Mouse (Mus musculus): ENCODE measurements around the gene Trex1.

Gene Trex1

DNA sequence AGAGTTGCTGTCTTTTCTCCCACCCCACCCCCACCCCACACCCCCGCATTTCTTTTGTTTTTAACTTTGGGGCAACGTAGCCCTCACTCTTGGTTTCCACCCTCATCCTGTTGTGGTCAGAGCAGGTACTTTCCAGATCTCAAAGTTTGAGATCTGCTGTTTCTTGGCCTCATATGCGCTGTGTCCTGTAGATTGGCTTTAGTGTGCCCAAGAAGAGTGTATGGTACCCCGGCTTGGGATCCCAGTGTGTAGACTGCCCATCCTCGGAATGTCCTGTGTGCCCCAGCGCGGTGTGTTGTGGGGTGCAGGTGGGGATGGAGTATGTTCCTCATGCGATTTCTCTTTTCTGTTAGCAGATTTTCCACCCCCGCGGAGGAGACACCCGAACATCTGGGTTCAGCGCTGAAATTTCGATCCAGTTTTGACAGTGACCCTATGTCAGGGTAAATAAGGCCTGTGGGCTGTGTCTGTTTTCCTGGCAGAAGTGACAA, 8.5 kb downstream of the Trex1 start:
- no peak for DNase-seq (ENCODE audit: low spot score)

DNA sequence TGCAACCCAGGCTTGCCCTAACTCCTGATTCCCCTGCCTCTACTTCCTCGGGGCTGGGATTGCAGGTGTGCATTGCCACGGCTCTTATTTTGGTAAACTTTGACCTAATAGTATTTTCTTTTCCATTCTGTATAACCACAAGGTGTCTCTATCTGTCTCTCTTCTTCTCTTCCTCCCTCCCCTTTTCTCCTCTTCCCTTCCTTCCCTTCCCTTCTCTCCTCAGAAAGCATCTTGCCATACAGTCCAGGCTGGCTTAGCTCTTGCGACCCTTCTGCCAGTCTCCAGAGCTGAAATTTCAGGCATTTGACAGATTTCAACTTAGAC, 8.9 kb downstream of the Trex1 start:
- DNase-seq (ENCODE audit: low spot score) = no peak

GRCm38 (mm10) chr9:109049996-109050673, 9.4 kb downstream of the Trex1 start:
- no peak for DNase-seq (ENCODE audit: low spot score)

DNA sequence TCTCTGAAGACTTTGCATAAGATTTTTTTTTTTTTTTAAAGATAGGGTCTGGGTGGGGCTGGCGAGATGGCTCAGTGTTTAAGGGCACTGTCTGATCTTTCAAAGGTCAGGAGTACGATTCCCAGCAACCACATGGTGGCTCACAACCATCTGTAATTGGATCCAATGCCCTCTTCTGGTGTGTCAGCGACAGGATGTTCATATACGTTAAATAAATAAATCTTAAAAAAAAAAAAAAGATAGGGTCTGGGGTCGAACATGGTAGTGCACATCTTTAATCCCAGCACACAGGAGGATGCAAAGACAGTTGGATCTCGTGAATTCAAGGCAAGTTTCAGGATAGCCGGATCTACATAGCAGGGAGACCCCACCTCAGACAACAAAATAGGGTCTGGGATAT, 10.2 kb downstream of the Trex1 start:
- no peak for DNase-seq (ENCODE audit: low spot score)

GRCm38 (mm10) chr9:109046306-109046705, 13.2 kb downstream of the Trex1 start:
- DNase-seq (ENCODE audit: low spot score) = peak; percentile 65

GRCm38 (mm10) chr9:109041351-109041750, 18.2 kb downstream of the Trex1 start:
- DNase-seq (ENCODE audit: low spot score) = no peak

- DNase-seq (ENCODE audit: low spot score) = no peak
These were observed 18.6 kb downstream of the Trex1 start for GRCm38 (mm10) chr9:109040906-109041305.

DNA sequence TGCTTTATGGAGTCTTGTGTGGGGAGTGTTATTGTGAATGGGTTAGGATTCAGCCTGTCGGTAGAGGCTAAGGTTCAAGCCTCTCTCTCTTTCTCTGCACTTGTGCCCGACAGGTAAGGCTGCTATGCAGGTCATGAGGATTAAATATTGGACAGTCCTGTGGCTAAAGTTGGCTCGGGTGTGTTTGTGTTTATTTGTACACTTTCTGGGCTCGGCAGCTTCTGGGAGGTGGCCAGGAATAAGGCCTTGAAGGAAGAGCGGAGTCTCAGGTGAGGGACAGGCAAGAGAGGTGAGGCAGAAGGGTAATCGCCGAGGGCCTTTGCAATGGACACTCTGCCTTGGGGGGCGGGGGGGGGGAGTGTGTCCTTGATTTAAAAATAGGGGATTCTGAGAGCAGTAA, 19.3 kb downstream of the Trex1 start:
- DNase-seq (ENCODE audit: low spot score) = no peak

DNA sequence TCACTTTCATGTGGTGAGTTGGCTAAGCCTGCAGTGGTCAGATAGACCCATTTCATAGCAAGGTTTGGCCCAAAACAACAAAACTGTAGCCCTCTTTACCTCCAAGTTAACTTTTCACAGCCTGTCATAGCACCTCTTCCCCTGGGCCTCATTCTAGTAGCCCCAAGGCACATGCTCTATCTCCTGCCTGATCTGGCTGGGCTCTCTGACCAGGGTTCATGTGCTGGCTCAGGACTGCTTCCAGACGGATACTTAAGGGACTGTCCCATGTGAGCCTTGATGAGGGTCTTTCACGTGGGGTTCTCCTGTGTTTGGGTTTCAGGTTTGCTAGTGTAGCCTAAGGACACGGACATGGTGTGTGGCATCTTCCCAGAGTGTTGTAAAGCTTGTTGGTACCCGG, 19.9 kb downstream of the Trex1 start:
- DNase-seq (ENCODE audit: low spot score) = no peak

DNA sequence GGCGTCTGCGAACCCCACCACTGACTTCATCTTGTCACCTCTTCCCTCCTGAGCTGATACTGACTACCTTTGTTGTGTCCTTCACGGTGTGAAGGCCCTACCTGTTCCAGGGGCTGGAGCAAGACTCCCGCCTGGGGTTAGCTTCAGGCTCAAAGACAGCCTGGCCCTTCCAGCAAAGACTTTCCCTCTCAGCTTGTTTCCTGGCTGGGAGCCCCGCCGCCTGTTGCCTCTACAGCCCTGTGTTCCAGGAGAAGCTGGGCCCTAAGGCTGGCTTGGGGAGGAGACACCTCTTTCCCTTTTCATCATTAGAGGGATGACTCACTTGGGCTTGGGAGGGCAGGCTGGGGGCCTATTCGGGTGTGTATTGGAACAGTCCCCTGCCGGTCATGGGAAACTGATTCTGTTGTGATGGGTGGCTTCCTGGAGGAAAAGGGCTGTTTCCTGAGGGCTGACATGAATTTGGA, 20.6 kb downstream of the Trex1 start:
- no peak for DNase-seq (ENCODE audit: low spot score)

- DNase-seq (ENCODE audit: low spot score) = peak; percentile 77
These were observed 21.2 kb downstream of the Trex1 start, which contains the start of gene Shisa5 for GRCm38 (mm10) chr9:109038086-109038895. Gene Shisa5, plus strand, starts transcription at chr9:109038565.

DNA sequence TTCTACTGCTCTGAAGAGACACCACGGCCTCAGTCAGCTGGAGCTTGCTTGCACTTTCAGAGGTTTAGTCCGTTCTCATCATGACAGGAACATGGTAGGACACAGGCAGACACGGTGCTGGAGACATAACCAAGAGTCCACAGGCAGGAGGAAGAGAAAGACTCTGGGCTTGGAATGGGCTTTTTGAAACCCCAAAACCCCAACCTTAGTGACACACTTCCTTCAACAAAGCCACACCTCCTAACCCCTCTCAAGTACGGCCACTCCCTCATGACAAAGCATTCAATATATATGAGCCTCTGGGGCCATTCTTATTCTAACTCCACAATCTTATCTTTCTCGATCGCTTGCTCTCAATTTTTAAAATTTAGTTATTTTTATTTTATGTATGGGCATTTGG, 27.1 kb downstream of the Trex1 start:
- no peak for DNase-seq (ENCODE audit: low spot score)

DNA sequence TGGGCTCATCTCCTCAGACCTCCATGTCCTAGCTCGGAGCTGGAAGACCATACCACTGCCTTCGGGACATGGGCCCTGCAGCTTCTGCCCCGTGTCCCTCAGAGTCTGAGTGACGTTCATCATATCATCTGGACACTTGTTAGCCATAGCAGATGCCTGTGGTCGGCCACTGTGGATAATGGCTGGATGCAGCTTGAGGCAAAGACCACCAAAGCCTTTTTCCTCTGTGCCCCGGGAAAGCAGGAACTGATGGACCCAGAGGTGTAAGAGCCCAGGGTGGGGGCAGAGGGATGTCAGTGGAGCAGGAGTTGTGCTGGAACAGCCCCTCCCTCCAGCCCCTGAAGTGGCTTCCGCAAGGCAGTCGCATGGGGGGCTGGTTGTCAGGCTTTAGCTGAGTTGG, 27.8 kb downstream of the Trex1 start:
- DNase-seq (ENCODE audit: low spot score) = no peak

DNA sequence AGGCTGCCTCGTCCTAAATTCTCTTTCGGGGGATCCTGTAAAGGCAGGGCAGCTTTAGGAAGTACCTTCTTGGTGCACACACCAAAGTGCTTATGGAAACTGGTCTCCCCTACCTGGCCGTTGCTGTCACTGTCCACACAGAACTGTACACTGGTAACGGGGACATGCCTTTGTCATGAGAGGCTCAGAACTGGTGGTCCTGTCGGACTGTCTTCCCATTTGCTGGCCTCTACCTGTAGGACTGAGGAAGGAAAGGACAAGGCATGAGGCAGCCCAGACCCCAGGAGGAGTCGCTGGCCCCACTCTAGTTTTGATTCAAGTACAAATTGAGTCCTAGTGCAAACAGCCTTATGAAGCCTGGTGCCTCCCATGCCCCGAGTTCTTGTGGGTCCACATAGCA, 28.5 kb downstream of the Trex1 start:
- no peak for DNase-seq (ENCODE audit: low spot score)

DNA sequence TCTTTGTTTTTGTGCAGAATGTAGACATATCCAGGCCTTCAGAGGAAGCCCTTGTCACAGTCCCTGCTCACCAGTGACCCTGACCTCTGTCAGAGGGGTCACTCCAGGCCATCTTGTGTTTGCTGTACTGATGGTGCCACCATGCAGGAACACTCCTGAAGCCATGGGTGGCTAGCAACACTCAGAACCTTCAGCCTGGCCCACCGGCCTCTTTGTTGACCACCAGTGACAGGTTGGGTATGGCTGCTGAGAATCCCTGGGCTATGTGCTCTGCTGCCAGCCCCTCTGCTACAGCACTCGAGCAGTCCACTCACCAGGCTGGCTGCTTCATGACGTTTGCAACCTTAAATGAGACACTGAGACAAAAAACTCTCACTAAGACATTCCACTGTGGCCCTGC, 29.2 kb downstream of the Trex1 start:
- no peak for DNase-seq (ENCODE audit: low spot score)

GRCm38 (mm10) chr9:109028919-109029318, 30.6 kb downstream of the Trex1 start:
- no peak for DNase-seq (ENCODE audit: low spot score)

GRCm38 (mm10) chr9:109028421-109028820, 31.1 kb downstream of the Trex1 start:
- DNase-seq (ENCODE audit: low spot score) = no peak

DNA sequence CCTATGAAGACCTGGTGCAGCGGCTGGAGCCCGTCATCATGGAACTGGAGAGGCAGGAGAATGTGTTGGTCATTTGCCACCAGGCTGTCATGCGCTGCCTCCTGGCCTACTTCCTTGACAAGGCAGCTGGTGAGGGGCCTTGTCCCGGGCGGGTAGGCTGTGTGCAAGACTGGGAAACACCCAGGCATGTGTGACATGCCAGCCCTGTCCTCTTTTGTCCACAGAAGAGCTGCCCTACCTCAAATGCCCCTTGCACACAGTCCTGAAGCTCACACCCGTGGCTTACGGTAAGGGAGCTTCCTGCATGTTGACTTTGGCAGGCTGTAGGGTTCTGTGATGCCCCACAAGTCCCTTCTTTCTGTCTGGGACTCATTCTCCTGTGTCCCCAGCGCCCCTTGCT, 32.0 kb downstream of the Trex1 start:
- no peak for DNase-seq (ENCODE audit: low spot score)

DNA sequence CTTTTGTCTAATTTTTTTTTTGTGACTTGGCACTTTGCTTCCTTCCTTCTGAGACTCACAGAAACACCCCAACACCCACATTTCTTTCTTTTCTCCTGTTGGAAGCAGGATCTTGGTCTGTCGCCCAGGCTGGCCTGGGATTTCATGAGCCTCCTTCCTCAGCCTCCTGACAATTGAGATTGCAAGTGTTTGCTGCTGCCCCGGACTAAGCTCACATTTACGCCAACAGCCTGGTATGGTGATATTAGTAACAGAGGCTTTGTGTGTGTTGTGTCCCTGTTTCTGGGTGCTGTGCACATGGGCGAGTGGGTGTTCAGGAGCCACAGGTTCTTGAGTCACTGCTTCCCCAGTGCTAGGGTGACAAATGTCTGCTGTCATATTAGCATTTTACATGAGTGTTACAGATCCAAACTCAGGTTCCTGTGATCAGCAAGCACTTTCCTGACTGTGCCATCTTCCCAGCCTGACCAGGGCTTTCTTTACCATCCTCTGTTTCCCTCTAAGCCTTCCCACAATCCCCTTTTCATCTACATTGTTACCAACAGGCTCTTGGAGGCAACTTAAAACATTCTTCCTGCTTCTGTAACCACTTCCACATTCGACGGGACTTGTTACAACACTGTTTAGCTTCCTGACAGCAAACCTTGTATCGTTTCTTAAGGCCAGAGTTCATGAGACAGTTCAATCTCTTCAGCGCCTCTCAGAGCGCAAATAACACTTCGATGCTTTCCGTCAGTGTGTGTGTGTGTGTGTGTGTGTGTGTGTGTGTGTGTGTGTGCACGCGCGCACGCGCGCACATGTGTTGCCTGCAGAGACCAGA, 36.5 kb downstream of the Trex1 start:
- DNase-seq (ENCODE audit: low spot score) = no peak

DNA sequence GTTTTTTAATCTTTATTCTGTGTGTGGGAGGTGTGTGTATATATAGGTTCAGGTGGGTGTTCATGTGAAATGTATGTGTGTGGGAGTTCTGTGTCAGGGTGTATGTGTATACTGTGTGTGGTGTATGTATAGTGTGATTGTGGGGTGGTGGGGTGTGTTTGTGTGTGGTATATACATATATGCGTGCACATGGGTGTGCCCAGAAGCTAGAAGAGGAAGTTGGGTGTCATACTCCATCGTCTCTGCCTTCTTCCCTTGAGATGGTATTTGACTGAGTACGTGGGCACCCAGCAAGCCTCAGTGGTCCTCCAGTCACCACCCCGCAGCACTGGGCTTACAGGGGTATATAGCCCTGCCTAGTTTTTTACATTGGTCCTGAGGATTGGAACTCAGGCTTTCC, 38.1 kb downstream of the Trex1 start:
- no peak for DNase-seq (ENCODE audit: low spot score)

GRCm38 (mm10) chr9:109016973-109017604, 42.4 kb downstream of the Trex1 start:
- no peak for DNase-seq (ENCODE audit: low spot score)

DNA sequence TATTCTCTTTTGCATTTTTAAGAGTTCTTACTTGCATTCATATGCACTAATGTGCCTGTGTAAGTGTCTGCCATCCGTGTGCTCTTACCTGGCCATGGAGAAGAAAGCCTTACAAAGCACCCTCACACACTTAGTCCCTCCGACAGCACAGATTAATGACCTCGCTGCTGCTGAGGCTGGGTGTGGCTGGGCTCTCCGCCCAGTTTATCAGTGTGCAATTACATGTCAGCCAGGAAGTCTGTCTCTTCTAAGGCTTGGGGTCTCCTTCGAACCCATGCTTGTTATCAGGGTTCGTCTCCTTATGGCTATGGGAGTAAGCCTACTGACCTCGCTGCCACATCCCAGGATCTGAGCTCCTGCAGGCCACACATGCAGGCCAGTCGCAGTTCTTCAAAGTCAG, 44.1 kb downstream of the Trex1 start:
- no peak for DNase-seq (ENCODE audit: low spot score)
